ENCODE assay signal across 8 mouse cellular contexts in genomic region chr2:5844873-5845631, GRCm38 (mm10). TPM values are rescaled to one million over a fixed set of nuclear protein-coding genes. Genes with fewer than 3 reads are reported as not detected.
DNase-seq lines count a peak whose midpoint lies in the region; ATAC-seq and TF ChIP-seq lines count a peak whose summit lies in the region.

TSS of gene Nudt5 (plus strand) at chr2:5845019.
TSS of gene Cdc123 (minus strand) at chr2:5845164.

- DNase-seq in A20 (ENCODE audit: low read depth, low spot score) = peak; percentile 97
- peak; percentile 87 to 92 for DNase-seq in heart, adult 9 months (ENCODE audit: low spot score in 2 of 2)
- peak; percentile 58 to 74 for DNase-seq in monocyte, adult 2 months (ENCODE audit: low read depth in 1 of 2, low spot score in 2 of 2)
- DNase-seq in spleen, postnatal 36 days (ENCODE audit: low spot score in 2 of 2) = peak; percentile 83 to 86

- TF ChIP-seq POLR2A in bone marrow macrophage, adult 2 months (IDR thresholded peaks at IDR 0.05; ENCODE audit: borderline replicate concordance, low read depth, low read length) = peak; percentile 7; the same call in 1 of the 2 replicates
- TF ChIP-seq POLR2A in embryonic fibroblast, embryonic 13.5 days (IDR thresholded peaks at IDR 0.05; ENCODE audit: low read depth, low read length) = peak; percentile 72

- no peaks in the 10 kb centered on the region for H3K9me3 ChIP-seq in kidney, embryonic 14.5 days (ENCODE audit: control insufficient read depth, low read length)
- H3K9me3 ChIP-seq in limb, embryonic 15.5 days = no peaks in the 10 kb centered on the region

- H3K27ac ChIP-seq in bone marrow macrophage, adult 2 months (ENCODE audit: insufficient read depth, low read depth, low read length) = peak within 1 kb of the TSS; percentile 91
- peak within 1 kb of the TSS; percentile 66 for H3K27ac ChIP-seq in embryonic fibroblast, embryonic 13.5 days (ENCODE audit: insufficient read depth, low read length)
- H3K27ac ChIP-seq in kidney, embryonic 14.5 days (ENCODE audit: low read depth, low read length) = peak within 1 kb of the TSS; percentile 78
- peak within 1 kb of the TSS; percentile 94 for H3K27ac ChIP-seq in limb, embryonic 15.5 days

- ATAC-seq in kidney, embryonic 14.5 days (ENCODE audit: low FRiP score, low TSS enrichment) = peak; percentile 96
- peak; percentile 95 for ATAC-seq in limb, embryonic 15.5 days (ENCODE audit: insufficient number of reproducible peaks, low FRiP score, low TSS enrichment, low read depth)

- H3K4me1 ChIP-seq in bone marrow macrophage, adult 2 months (ENCODE audit: control insufficient read depth, insufficient read depth, low read length) = peaks cover 6% of the 10 kb centered on the region
- peaks cover 2% of the 10 kb centered on the region; the same call in 1 of the 2 replicates for H3K4me1 ChIP-seq in embryonic fibroblast, embryonic 13.5 days (ENCODE audit: control insufficient read depth, insufficient read depth, low read length)
- H3K4me1 ChIP-seq in kidney, embryonic 14.5 days (ENCODE audit: control insufficient read depth, insufficient read depth, low read length) = peaks cover 10% of the 10 kb centered on the region
- peaks cover 7% of the 10 kb centered on the region; the same call in 1 of the 2 replicates for H3K4me1 ChIP-seq in limb, embryonic 15.5 days

- H3K4me3 ChIP-seq in bone marrow macrophage, adult 2 months (ENCODE audit: insufficient read depth, low read length) = peak within 1 kb of the TSS; percentile 88
- H3K4me3 ChIP-seq in embryonic fibroblast, embryonic 13.5 days (ENCODE audit: insufficient read depth, low read length) = peak within 1 kb of the TSS; percentile 71
- H3K4me3 ChIP-seq in kidney, embryonic 14.5 days (ENCODE audit: low read length) = peak within 1 kb of the TSS; percentile 83
- H3K4me3 ChIP-seq in limb, embryonic 15.5 days = peak within 1 kb of the TSS; percentile 75

- no peak for TF ChIP-seq CTCF in bone marrow macrophage, adult 2 months (IDR thresholded peaks at IDR 0.05; ENCODE audit: low read depth, low read length)
- peak; percentile 78; the same call in 1 of the 2 replicates for TF ChIP-seq CTCF in embryonic fibroblast, embryonic 13.5 days (IDR thresholded peaks at IDR 0.05; ENCODE audit: borderline replicate concordance, insufficient read depth, low read length)

- peak within 1 kb of the TSS; percentile 52 for H3K4me2 ChIP-seq in kidney, embryonic 14.5 days (replicated peaks; ENCODE audit: low read depth, low read length)
- H3K4me2 ChIP-seq in limb, embryonic 15.5 days = peak within 1 kb of the TSS; percentile 49

- H3K9ac ChIP-seq in kidney, embryonic 14.5 days (ENCODE audit: low read depth, low read length) = peak within 1 kb of the TSS; percentile 59
- peak within 1 kb of the TSS; percentile 73 for H3K9ac ChIP-seq in limb, embryonic 15.5 days

- whole genome bisulfite sequencing in kidney, embryonic 14.5 days = under 1% methylated on average over 53 of the region's 53 CpGs
- under 1% methylated on average over 53 of the region's 53 CpGs for WGBS in limb, embryonic 15.5 days

- peaks cover 19% of the 10 kb centered on the region for H3K36me3 ChIP-seq in kidney, embryonic 14.5 days (ENCODE audit: control insufficient read depth, insufficient read depth, low read length)
- H3K36me3 ChIP-seq in limb, embryonic 15.5 days = peaks cover 33% of the 10 kb centered on the region

- no peaks in the 10 kb centered on the region for H3K27me3 ChIP-seq in kidney, embryonic 14.5 days (ENCODE audit: control insufficient read depth, insufficient read depth, low read length)
- no peaks in the 10 kb centered on the region for H3K27me3 ChIP-seq in limb, embryonic 15.5 days

RNA-seq across cellular contexts. Expression of gene Nudt5, which starts in this region (rescaled TPM):
- polyA plus RNA-seq in bone marrow macrophage, adult 2 months (2012; ENCODE audit: insufficient read depth, insufficient read length, missing spikeins) = 22.9 and 23.1 TPM in 2 replicates
- polyA plus RNA-seq in embryonic fibroblast, embryonic 13.5 days (2011; ENCODE audit: insufficient read length, low read depth, missing spikeins) = 86.6 and 89.6 TPM in 2 replicates
- polyA plus RNA-seq in kidney, embryonic 14.5 days (2014; fragmentation: Nextera tagmentation; extraction: Ambion mirVana) = 83.8 and 101 TPM in 2 replicates
- 66.3 and 67.1 TPM in 2 replicates for polyA plus RNA-seq in limb, embryonic 15.5 days (2015; fragmentation: Nextera tagmentation; extraction: Ambion mirVana)

RNA-seq across cellular contexts. Expression of gene Cdc123, which starts in this region (rescaled TPM):
- 102 and 103 TPM in 2 replicates for polyA plus RNA-seq in bone marrow macrophage, adult 2 months (2012; ENCODE audit: insufficient read depth, insufficient read length, missing spikeins)
- 159 and 172 TPM in 2 replicates for polyA plus RNA-seq in embryonic fibroblast, embryonic 13.5 days (2011; ENCODE audit: insufficient read length, low read depth, missing spikeins)
- 291 and 357 TPM in 2 replicates for polyA plus RNA-seq in kidney, embryonic 14.5 days (2014; fragmentation: Nextera tagmentation; extraction: Ambion mirVana)
- 299 and 323 TPM in 2 replicates for polyA plus RNA-seq in limb, embryonic 15.5 days (2015; fragmentation: Nextera tagmentation; extraction: Ambion mirVana)

Comparison
In these comparisons a context has a peak if more than half of its experiments do, and no peak if none do; other contexts are left out.
1. Peak in every context shown above with its lines: DNase-seq, ATAC-seq, H3K4me3 ChIP-seq and H3K27ac ChIP-seq.